In genomic region chr12:85208687-85209199, GRCm38 (mm10) we compare ENCODE assay signal across 24 mouse cellular contexts. TPM values are rescaled to one million over a fixed set of nuclear protein-coding genes. Genes with fewer than 3 reads are reported as not detected.
DNase-seq lines count a peak whose midpoint lies in the region; ATAC-seq and TF ChIP-seq lines count a peak whose summit lies in the region.
"Had no signal": no experiment of that assay in that cellular context is flagged by ENCODE, and none has a peak within 500 bp of the region (broad histone marks: within the 10 kb centered on the region; RNA-seq: fewer than 3 reads in every experiment).

No protein-coding gene starts in this region.

- 0 out of 2 replicates have a peak overlapping the region, but pooled peaks have one; percentile 4 for H3K4me2 ChIP-seq in CH12.LX (ENCODE audit: insufficient read depth, low read depth, poor library complexity, severe bottlenecking)
- H3K4me2 ChIP-seq in myocyte (ENCODE audit: low read depth), result peak overlapping the region; percentile 31
- H3K4me2 ChIP-seq in forebrain, postnatal 0 days (ENCODE audit: low read depth), result no peak overlapping the region
- H3K4me2 ChIP-seq: forebrain, embryonic 13.5 days; heart, embryonic 13.5 days; limb, embryonic 13.5 days; midbrain, embryonic 12.5 days had no signal

- no peaks in the 10 kb centered on the region for H3K36me3 ChIP-seq in thymus, adult 2 months (ENCODE audit: control insufficient read depth, insufficient read depth, low read length)
- no peaks in the 10 kb centered on the region for H3K36me3 ChIP-seq in CH12.LX (replicated peaks in 1 of 2; ENCODE audit: control insufficient read depth in 1 of 2, insufficient read depth in 1 of 2, low read length in 1 of 2)
- no peaks in the 10 kb centered on the region for H3K36me3 ChIP-seq in myocyte (ENCODE audit: control insufficient read depth, insufficient read depth)
- no peaks in the 10 kb centered on the region for H3K36me3 ChIP-seq in forebrain, postnatal 0 days (ENCODE audit: insufficient read depth)
- H3K36me3 ChIP-seq: heart, embryonic 13.5 days; limb, embryonic 13.5 days; midbrain, embryonic 12.5 days had no signal

- H3K9me3 ChIP-seq in CH12.LX (replicated peaks; ENCODE audit: low read length), result no peaks in the 10 kb centered on the region
- no peaks in the 10 kb centered on the region for H3K9me3 ChIP-seq in forebrain, postnatal 0 days (ENCODE audit: low read length)
- H3K9me3 ChIP-seq: forebrain, embryonic 13.5 days; heart, embryonic 13.5 days; limb, embryonic 13.5 days; midbrain, embryonic 12.5 days had no signal

- dilution Hi-C loops in CH12.LX (cut with MboI; ENCODE audit: extremely low pct_ligation_motif_present, extremely low pct_unique_long_range_greater_than_20kb, low sequenced_read_pairs), result no loop called here

- DNase-seq in gastrocnemius, adult 2 months, result peak; percentile 17
- DNase-seq in gastrocnemius, adult 18-20 months (ENCODE audit: low spot score), result no peak
- peak; percentile 37 for DNase-seq in thymus, postnatal 0 days (ENCODE audit: low spot score)
- DNase-seq in thymus, adult 2 months, result no peak
- DNase-seq in CH12.LX (ENCODE audit: extremely low read depth), result peak; percentile 33
- no peak for DNase-seq in kidney, adult 18-20 months
- DNase-seq in forebrain, postnatal 0 days, result no peak
- DNase-seq: adrenal gland, postnatal 25 days; cerebellum, adult 8-10 months; cerebellum, postnatal 36 days; gastrocnemius, postnatal 14 days; heart, adult 11 months; heart, postnatal 36 days; kidney, postnatal 25 days had no signal

- intact Hi-C loops in gastrocnemius, adult 2 months (cut with DNase I), result no loop called here

- no peaks in the 10 kb centered on the region for H3K27me3 ChIP-seq in thymus, adult 2 months (ENCODE audit: control insufficient read depth, insufficient read depth, low read length)
- peaks cover 17% of the 10 kb centered on the region for H3K27me3 ChIP-seq in CH12.LX (replicated peaks)
- no peaks in the 10 kb centered on the region for H3K27me3 ChIP-seq in myocyte (ENCODE audit: control insufficient read depth, insufficient read depth, insufficient read length)
- no peaks in the 10 kb centered on the region for H3K27me3 ChIP-seq in forebrain, postnatal 0 days (ENCODE audit: insufficient read depth, low read length)
- H3K27me3 ChIP-seq: forebrain, embryonic 13.5 days; heart, embryonic 13.5 days; limb, embryonic 13.5 days; midbrain, embryonic 12.5 days had no signal

- H3ac ChIP-seq in myocyte (ENCODE audit: control insufficient read depth, insufficient read length), result no peak overlapping the region

- no peak for ATAC-seq in forebrain, postnatal 0 days
- ATAC-seq: forebrain, embryonic 13.5 days; hindbrain, embryonic 16.5 days; intestine, embryonic 16.5 days had no signal

- no peak overlapping the region for H3K4me3 ChIP-seq in gastrocnemius, adult 2 months
- H3K4me3 ChIP-seq in thymus, adult 2 months (ENCODE audit: control insufficient read depth, insufficient read depth, low read length), result no peak overlapping the region
- H3K4me3 ChIP-seq in CH12.LX (replicated peaks in 1 of 3; ENCODE audit: low read depth in 2 of 3, low read length in 2 of 3, poor library complexity in 1 of 3), result no peak overlapping the region
- H3K4me3 ChIP-seq in myocyte, result no peak overlapping the region
- no peak overlapping the region for H3K4me3 ChIP-seq in forebrain, postnatal 0 days (ENCODE audit: low read depth, low read length)
- H3K4me3 ChIP-seq: forebrain, embryonic 13.5 days; heart, embryonic 13.5 days; layer of hippocampus, adult 2 months; limb, embryonic 13.5 days; midbrain, embryonic 12.5 days had no signal

- H3K4me1 ChIP-seq in thymus, adult 2 months (replicated peaks; ENCODE audit: control insufficient read depth, insufficient read depth, low read length), result peaks cover 14% of the 10 kb centered on the region
- peaks cover 2 to 15% of the 10 kb centered on the region in 2 experiments; a peak in 3 of 4 replicates for H3K4me1 ChIP-seq in CH12.LX (ENCODE audit: control insufficient read depth in 1 of 2, insufficient read depth in 2 of 2)
- H3K4me1 ChIP-seq in forebrain, postnatal 0 days (ENCODE audit: insufficient read depth), result no peaks in the 10 kb centered on the region
- H3K4me1 ChIP-seq: forebrain, embryonic 13.5 days; midbrain, embryonic 12.5 days had no signal

- H3K27ac ChIP-seq in gastrocnemius, adult 2 months, result no peak overlapping the region
- H3K27ac ChIP-seq in thymus, adult 2 months (ENCODE audit: control insufficient read depth, insufficient read depth, low read length), result no peak overlapping the region
- H3K27ac ChIP-seq in CH12.LX (ENCODE audit: insufficient read depth, low read depth), result no peak overlapping the region
- H3K27ac ChIP-seq in forebrain, postnatal 0 days (ENCODE audit: low read depth, low read length), result no peak overlapping the region
- H3K27ac ChIP-seq: forebrain, embryonic 13.5 days; heart, embryonic 13.5 days; layer of hippocampus, adult 2 months; limb, embryonic 13.5 days; liver, embryonic 14.5 days; midbrain, embryonic 12.5 days had no signal

- TF ChIP-seq RAD21 in CH12.LX (IDR thresholded peaks at IDR 0.05; ENCODE audit: low read depth, low read length), result no peak

- WGBS in thymus, adult 2 months, result 4% methylated on average over 7 of the region's 7 CpGs
- WGBS in forebrain, postnatal 0 days, result 29% methylated on average over 7 of the region's 7 CpGs

- TF ChIP-seq POLR2A in thymus, adult 2 months (IDR thresholded peaks at IDR 0.05; ENCODE audit: control insufficient read depth, extremely low read depth, insufficient read depth, low read length, poor library complexity), result no peak
- TF ChIP-seq POLR2A in CH12.LX (IDR thresholded peaks at IDR 0.05; ENCODE audit: low read depth, low read length) (no peak), myocyte (IDR thresholded peaks at IDR 0.05; ENCODE audit: insufficient read length, low read depth) (no peak)

- TF ChIP-seq EP300 in CH12.LX (IDR thresholded peaks at IDR 0.05; ENCODE audit: low read length), result no peak

- no peak for TF ChIP-seq CTCF in gastrocnemius, adult 2 months (IDR thresholded peaks at IDR 0.05)
- no peak for TF ChIP-seq CTCF in thymus, adult 2 months (IDR thresholded peaks at IDR 0.05; ENCODE audit: borderline replicate concordance, control insufficient read depth, extremely low read depth, insufficient read depth, low read length, poor library complexity)
- no peak for TF ChIP-seq CTCF in CH12.LX (conservative IDR thresholded peaks at IDR 0.05 in 1 of 2, IDR thresholded peaks at IDR 0.05 in 1 of 2; ENCODE audit: low read depth in 2 of 2, low read length in 2 of 2)
- TF ChIP-seq CTCF in forebrain, postnatal 0 days (IDR thresholded peaks at IDR 0.05; ENCODE audit: low read depth), result no peak

- no peak overlapping the region for H3K9ac ChIP-seq in CH12.LX (ENCODE audit: insufficient read depth, low read depth)
- no peak overlapping the region for H3K9ac ChIP-seq in forebrain, postnatal 0 days
- H3K9ac ChIP-seq: forebrain, embryonic 13.5 days; heart, embryonic 13.5 days; limb, embryonic 13.5 days; liver, embryonic 14.5 days; midbrain, embryonic 12.5 days had no signal

- in situ Hi-C loops in CH12.LX (cut with MboI; ENCODE audit: low pct_ligation_motif_present, low pct_unique_long_range_greater_than_20kb, low sequenced_read_pairs), result no loop called here

- H3K79me2 ChIP-seq in CH12.LX (replicated peaks; ENCODE audit: control insufficient read depth, extremely low read depth, insufficient read depth, poor library complexity, severe bottlenecking) (no peaks in the 10 kb centered on the region), myocyte (ENCODE audit: control insufficient read depth, insufficient read depth) (no peaks in the 10 kb centered on the region)

TF ChIP-seq in CH12.LX, 34 proteins besides CTCF, POLR2A, EP300 and RAD21 (continues in another document):
- TF ChIP-seq CHD1 (IDR thresholded peaks at IDR 0.05; ENCODE audit: low read depth, low read length) (no peak), MAZ (IDR thresholded peaks at IDR 0.05; ENCODE audit: low read depth, low read length) (no peak), BHLHE40 (IDR thresholded peaks at IDR 0.05; ENCODE audit: low read depth, low read length) (peak; percentile 69)

TF ChIP-seq in myocyte, 11 proteins besides CTCF, POLR2A, EP300 and RAD21 (continues in another document):
- TF ChIP-seq SRF (IDR thresholded peaks at IDR 0.05; ENCODE audit: control insufficient read depth, insufficient read length, low read depth) (no peak), REST (IDR thresholded peaks at IDR 0.05; ENCODE audit: insufficient read depth, insufficient read length) (no peak)

RNA-seq across cellular contexts. Expression of gene Eif2b2, which starts 10.5 kb away (rescaled TPM):
- 10 to 100 TPM; 56.1 to 63.1 TPM for total RNA-seq in gastrocnemius, adult 2 months (2021)
- total RNA-seq in gastrocnemius, adult 18-20 months (2021), result 10 to 100 TPM; 56.9 to 72.5 TPM
- 106 and 110 TPM in 2 replicates for polyA plus RNA-seq in thymus, postnatal 0 days (2015; fragmentation: Nextera tagmentation; extraction: Ambion mirVana)
- polyA plus RNA-seq in thymus, adult 2 months (2012; rRNA removed), result 191 and 250 TPM in 2 replicates
- total RNA-seq in CH12.LX (2012; rRNA removed) (123 and 138 TPM in 2 replicates), CH12.LX (2014; rRNA removed) (83.6 and 94.9 TPM in 2 replicates)
- polyA plus RNA-seq in CH12.LX (2012; ENCODE audit: insufficient read length, low read depth) (143 and 180 TPM in 2 replicates), myocyte (2012; fragmentation: generic; extraction: Trizol) (342 TPM)
- 65.5 and 69.0 TPM in 2 replicates for total RNA-seq in forebrain, postnatal 0 days (2014; rRNA removed)
- polyA plus RNA-seq in forebrain, postnatal 0 days (2015; fragmentation: Nextera tagmentation; extraction: Ambion mirVana), result 78.3 and 86.9 TPM in 2 replicates

RNA-seq across cellular contexts. Expression of gene Pgf, which starts 31.2 kb away (rescaled TPM):
- 1 to 10 TPM; 1.5 to 1.8 TPM for total RNA-seq in gastrocnemius, adult 2 months (2021)
- total RNA-seq in gastrocnemius, adult 18-20 months (2021), result 1 to 10 TPM; 1.7 to 1.8 TPM
- polyA plus RNA-seq in thymus, postnatal 0 days (2015; fragmentation: Nextera tagmentation; extraction: Ambion mirVana), result 2.0 and 2.7 TPM in 2 replicates
- 1.3 and 2.1 TPM in 2 replicates for polyA plus RNA-seq in thymus, adult 2 months (2012; rRNA removed)
- total RNA-seq in CH12.LX (2012; rRNA removed), result 0.34 and 0.50 TPM in 2 replicates
- 0.64 and 0.76 TPM in 2 replicates for total RNA-seq in CH12.LX (2014; rRNA removed)
- 0.73 and 1.7 TPM in 2 replicates for polyA plus RNA-seq in CH12.LX (2012; ENCODE audit: insufficient read length, low read depth)
- 41.9 TPM for polyA plus RNA-seq in myocyte (2012; fragmentation: generic; extraction: Trizol)
- total RNA-seq in forebrain, postnatal 0 days (2014; rRNA removed), result 5.3 and 7.8 TPM in 2 replicates
- polyA plus RNA-seq in forebrain, postnatal 0 days (2015; fragmentation: Nextera tagmentation; extraction: Ambion mirVana), result 7.6 and 8.9 TPM in 2 replicates
- total RNA-seq: monocyte, adult 5-6 weeks had no signal

RNA-seq across cellular contexts. Expression of gene Rps6kl1, which starts 57.7 kb away (rescaled TPM):
- 1 to 10 TPM in 1 of 2 experiments, under 1 TPM in 1; 0.94 to 1.1 TPM for total RNA-seq in gastrocnemius, adult 2 months (2021)
- total RNA-seq in gastrocnemius, adult 18-20 months (2021), result under 1 TPM; 0.39 to 1.00 TPM
- 3.2 and 3.4 TPM in 2 replicates for polyA plus RNA-seq in thymus, postnatal 0 days (2015; fragmentation: Nextera tagmentation; extraction: Ambion mirVana)
- 3.7 and 11.4 TPM in 2 replicates for polyA plus RNA-seq in thymus, adult 2 months (2012; rRNA removed)
- total RNA-seq in CH12.LX (2012; rRNA removed) (0.21 and 0.97 TPM in 2 replicates), CH12.LX (2014; rRNA removed) (0.36 and 0.43 TPM in 2 replicates)
- polyA plus RNA-seq in CH12.LX (2012; ENCODE audit: insufficient read length, low read depth) (0.59 and 0.86 TPM in 2 replicates), myocyte (2012; fragmentation: generic; extraction: Trizol) (0.53 TPM)
- total RNA-seq in forebrain, postnatal 0 days (2014; rRNA removed), result 32.9 and 33.8 TPM in 2 replicates
- polyA plus RNA-seq in forebrain, postnatal 0 days (2015; fragmentation: Nextera tagmentation; extraction: Ambion mirVana), result 28.9 and 31.6 TPM in 2 replicates

Comparison
In these comparisons a context has a peak if more than half of its experiments do, and no peak if none do; other contexts are left out.
1. DNase-seq: peak in gastrocnemius, adult 2 months (single experiment), thymus, postnatal 0 days (single experiment) and CH12.LX (single experiment); none in gastrocnemius, adult 18-20 months (single experiment), thymus, adult 2 months (single experiment), kidney, adult 18-20 months (single experiment) and forebrain, postnatal 0 days (single experiment).